Mouse (Mus musculus) neural tube, embryonic 11.5 days (tissue): ENCODE results near the gene Map3k12. TPM values are rescaled to one million over a fixed set of nuclear protein-coding genes. Genes with fewer than 3 reads are reported as not detected.

Experiments used
- ATAC-seq: fragments of 200-750 bp; cut with Nextera tagmentation; 2 replicates; pipeline ENCODE4 v1.8.0; 2017; ENCODE audit warnings: moderate number of reproducible peaks, mild to moderate bottlenecking, moderate TSS enrichment, moderate library complexity; ENCODE audit not compliant: insufficient read depth, low FRiP score, low TSS enrichment
- DNase-seq: peaks from one replicate; pipeline ENCODE4 v3.0.0-alpha.2; 2015; ENCODE audit warnings: low spot score
- H3K27ac ChIP-seq: fragments of 300-500 bp; sonication (generic); 2 replicates; pipeline ENCODE4 v1.5.1; 2014; ENCODE audit warnings: low read depth, mild to moderate bottlenecking, low read length
- H3K27me3 ChIP-seq: fragments of 300-500 bp; sonication (generic); 2 replicates; pipeline ENCODE4 v1.6.1; 2014; ENCODE audit warnings: mild to moderate bottlenecking, low read length, mixed read lengths; ENCODE audit not compliant: control insufficient read depth, insufficient read depth
- H3K36me3 ChIP-seq: fragments of 300-500 bp; sonication (generic); 2 replicates; pipeline ENCODE4 v1.6.1; 2014; ENCODE audit warnings: mild to moderate bottlenecking, low read length, moderate library complexity, mixed read lengths; ENCODE audit not compliant: control insufficient read depth, insufficient read depth
- H3K4me1 ChIP-seq: fragments of 300-500 bp; sonication (generic); 2 replicates; pipeline ENCODE4 v1.6.1; 2014; ENCODE audit warnings: low read length, mixed read lengths; ENCODE audit not compliant: control insufficient read depth, insufficient read depth
- H3K4me2 ChIP-seq: fragments of 300-500 bp; sonication (generic); 2 replicates; pipeline ENCODE4 v1.6.1; 2014; ENCODE audit warnings: low read depth, mild to moderate bottlenecking, moderate library complexity
- H3K4me3 ChIP-seq: fragments of 300-500 bp; sonication (generic); 2 replicates; pipeline ENCODE4 v1.5.1; 2014; ENCODE audit warnings: low read depth, low read length
- H3K9ac ChIP-seq: fragments of 300-500 bp; sonication (generic); 2 replicates; pipeline ENCODE4 v1.6.1; 2014; ENCODE audit warnings: mild to moderate bottlenecking, low read length
- H3K9me3 ChIP-seq: fragments of 300-500 bp; sonication (generic); 2 replicates; pipeline ENCODE4 v1.6.1; 2016; ENCODE audit warnings: low read length; ENCODE audit not compliant: control insufficient read depth
- WGBS: fragments of 180-500 bp; shearing (Covaris S2); extraction: QIAGEN DNeasy Blood & Tissue Kit; methylation state at CpG from one replicate; pipeline ENCODE4 v1.1.7; 2014; 5-methylcytosine and 5-hydroxymethylcytosine counted together
- polyA plus RNA-seq: library from polyadenylated mRNA; unstranded; fragments of >200 nt; fragmentation: Nextera tagmentation; extraction: Ambion mirVana; gene quantifications from 2 replicates; pipeline ENCODE4 v1.2.1, GENCODE M21; 2014

Map3k12 gene
- polyA plus RNA-seq, 1 experiment from 2014 or later: 24.8 TPM

DNA sequence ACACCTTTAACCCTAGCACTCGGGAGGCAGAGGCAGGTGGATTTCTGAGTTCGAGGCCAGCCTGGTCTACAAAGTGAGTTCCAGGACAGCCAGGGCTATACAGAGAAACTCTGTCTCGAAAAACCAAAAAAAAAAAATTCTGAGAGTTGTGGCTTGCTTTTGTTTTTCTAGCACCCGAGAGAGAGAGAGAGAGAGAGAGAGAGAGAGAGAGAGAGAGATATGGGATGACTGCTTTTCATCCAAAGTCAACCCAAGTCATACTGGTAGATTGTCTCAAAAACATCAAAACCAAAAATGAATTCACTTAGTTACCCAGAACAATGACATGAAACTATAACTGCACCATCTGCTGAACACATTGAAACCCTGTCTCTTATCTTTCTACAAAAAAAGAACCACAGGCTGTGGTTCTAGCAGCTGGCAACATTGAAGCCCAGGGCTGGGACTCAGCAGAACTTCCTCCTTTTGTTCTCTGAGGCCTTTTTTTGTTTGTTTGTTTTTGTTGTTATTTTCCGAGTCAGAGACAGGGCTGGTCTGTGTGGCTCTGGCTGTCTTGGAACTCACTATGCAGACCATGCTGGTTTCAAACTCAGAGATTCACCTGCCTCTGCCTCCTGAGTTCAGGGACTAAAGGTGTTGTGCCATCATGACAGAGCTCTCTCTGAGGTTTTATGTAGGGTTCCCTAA is 58.7 kb downstream of the Map3k12 start:
- Histone ChIP-seq H3K36me3 (no peaks in the 10 kb centered on the region), H3K4me2 (peak overlapping the region; percentile 41), H3K9ac (no peak overlapping the region), H3K4me3 (peak overlapping the region; percentile 30; the same call in 1 of the 2 replicates), H3K27ac (no peak overlapping the region), H3K4me1 (no peaks in the 10 kb centered on the region), H3K27me3 (no peaks in the 10 kb centered on the region), H3K9me3 (no peaks in the 10 kb centered on the region)
- no peak for ATAC-seq
- DNase-seq: no peak
- 68% methylated on average over 5 of the region's 5 CpGs for WGBS

DNA sequence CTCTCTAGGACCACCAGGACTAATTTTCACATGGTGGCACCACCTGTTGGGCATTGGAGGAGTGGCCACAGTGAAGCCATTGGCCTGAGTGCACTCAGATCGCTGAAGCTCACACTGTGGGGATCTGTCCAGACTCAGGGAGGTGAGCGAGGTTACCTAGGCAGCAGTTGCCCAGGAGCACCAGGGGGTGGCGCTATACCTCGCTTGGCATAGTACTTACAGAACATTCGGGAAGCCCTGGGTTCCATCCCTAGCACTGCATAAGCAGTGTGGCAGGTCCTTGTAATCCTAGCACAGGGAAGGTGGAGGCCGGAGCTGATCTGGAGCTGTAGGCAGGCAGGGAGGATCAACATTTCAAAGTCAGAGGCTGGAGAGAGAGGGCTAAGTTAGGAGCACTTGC is 60.9 kb downstream of the Map3k12 start:
- no peaks in the 10 kb centered on the region for H3K27me3 ChIP-seq
- DNase-seq: no peak
- H3K4me1 ChIP-seq: no peaks in the 10 kb centered on the region
- no peak for ATAC-seq
- WGBS: 45% methylated on average over 6 of the region's 6 CpGs
- H3K27ac ChIP-seq: no peak overlapping the region
- H3K4me2 ChIP-seq: no peak overlapping the region
- no peak overlapping the region for H3K4me3 ChIP-seq
- H3K9me3 ChIP-seq: no peaks in the 10 kb centered on the region
- H3K9ac ChIP-seq: no peak overlapping the region
- H3K36me3 ChIP-seq: no peaks in the 10 kb centered on the region

DNA sequence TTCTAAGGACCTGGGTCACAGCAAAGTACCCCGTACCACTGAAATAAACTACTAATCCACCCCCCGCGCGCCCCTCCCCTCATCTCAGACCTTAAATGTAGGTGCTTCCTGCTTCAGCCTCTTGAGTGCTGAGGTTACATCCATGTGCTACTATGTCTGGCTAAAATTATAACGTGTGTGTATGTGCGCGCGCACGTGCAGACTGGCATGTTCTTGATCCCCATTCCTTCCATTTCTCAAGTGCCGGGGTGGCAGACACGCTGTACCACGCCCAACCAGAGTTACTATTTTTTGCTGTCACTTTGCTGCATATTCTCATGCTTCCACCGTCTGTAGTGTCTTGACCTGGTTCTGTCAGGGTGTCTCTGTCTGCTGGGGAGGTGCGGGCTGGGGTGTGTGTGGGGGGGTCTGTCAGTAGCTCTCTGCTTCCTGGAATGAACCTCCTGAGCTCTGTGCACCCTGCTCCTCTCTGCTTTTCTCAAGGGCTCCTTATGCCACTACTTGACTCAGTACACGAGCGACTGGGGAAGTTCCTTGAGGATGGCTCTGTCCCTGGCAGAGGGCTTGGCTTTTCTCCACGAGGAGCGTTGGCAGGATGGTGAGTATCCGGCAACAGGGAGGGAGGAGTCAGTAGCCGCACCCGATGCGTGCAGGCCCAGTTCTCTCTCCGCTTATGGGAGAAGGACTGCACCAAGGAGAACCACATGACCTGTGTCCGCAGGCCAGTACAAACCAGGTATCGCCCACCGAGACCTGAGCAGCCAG is 65.0 kb downstream of the Map3k12 start:
- no peaks in the 10 kb centered on the region for H3K27me3 ChIP-seq
- H3K4me1 ChIP-seq: no peaks in the 10 kb centered on the region
- DNase-seq (no peak), ATAC-seq (no peak)
- no peak overlapping the region for H3K4me2 ChIP-seq
- H3K36me3 ChIP-seq: no peaks in the 10 kb centered on the region
- H3K4me3 ChIP-seq: no peak overlapping the region
- WGBS: 87% methylated on average over 26 of the region's 26 CpGs
- H3K9ac ChIP-seq: no peak overlapping the region
- H3K27ac ChIP-seq: no peak overlapping the region
- no peaks in the 10 kb centered on the region for H3K9me3 ChIP-seq

DNA sequence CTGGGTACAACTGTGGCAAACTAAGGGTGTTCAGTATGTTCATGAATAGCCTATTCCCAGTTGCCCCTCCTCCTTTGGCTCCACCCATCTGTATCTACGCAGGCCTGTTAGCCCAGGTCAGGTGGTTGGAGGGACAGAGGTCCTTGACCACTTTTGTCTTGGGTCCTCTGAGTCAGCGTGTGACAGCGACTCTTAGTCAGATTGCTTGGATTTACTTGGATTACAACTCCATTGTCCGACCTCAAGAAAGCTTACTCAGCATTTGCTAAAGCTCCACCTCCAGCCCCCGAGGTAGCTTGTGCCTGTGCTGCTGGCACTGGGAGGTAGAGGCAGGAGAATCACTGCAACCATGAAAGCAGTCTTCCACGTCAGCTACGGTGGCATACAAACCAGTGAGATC is 65.9 kb downstream of the Map3k12 start:
- H3K9ac ChIP-seq: no peak overlapping the region
- H3K9me3 ChIP-seq: no peaks in the 10 kb centered on the region
- H3K27ac ChIP-seq: no peak overlapping the region
- DNase-seq (no peak), ATAC-seq (no peak)
- no peaks in the 10 kb centered on the region for H3K4me1 ChIP-seq
- no peaks in the 10 kb centered on the region for H3K36me3 ChIP-seq
- no peaks in the 10 kb centered on the region for H3K27me3 ChIP-seq
- no peak overlapping the region for H3K4me2 ChIP-seq
- H3K4me3 ChIP-seq: no peak overlapping the region
- 45% methylated on average over 7 of the region's 7 CpGs for WGBS

DNA sequence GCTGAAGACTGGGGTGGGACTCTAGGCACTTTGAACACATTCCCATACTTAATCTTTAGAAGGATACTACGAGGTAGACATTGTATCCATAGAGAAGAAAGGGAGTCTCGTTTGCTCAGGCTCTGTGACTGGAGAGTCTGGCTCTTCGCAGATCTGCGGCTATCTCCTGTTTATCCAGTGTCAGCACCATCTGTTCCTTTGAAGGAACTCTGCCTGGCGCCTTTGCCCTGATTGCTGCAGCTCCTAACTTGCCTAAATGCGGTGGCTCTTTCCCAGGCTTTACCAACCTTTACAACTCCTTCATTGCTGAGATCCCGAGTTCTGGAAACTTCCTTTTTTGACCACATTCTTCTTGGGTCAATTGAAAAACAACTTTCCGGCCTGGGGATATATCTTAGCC is 67.5 kb downstream of the Map3k12 start:
- Histone ChIP-seq H3K36me3 (no peaks in the 10 kb centered on the region), H3K27ac (no peak overlapping the region), H3K9me3 (no peaks in the 10 kb centered on the region), H3K4me1 (no peaks in the 10 kb centered on the region), H3K27me3 (no peaks in the 10 kb centered on the region), H3K9ac (no peak overlapping the region), H3K4me2 (no peak overlapping the region), H3K4me3 (no peak overlapping the region)
- 55% methylated on average over 8 of the region's 8 CpGs for WGBS
- ATAC-seq (no peak), DNase-seq (no peak)

Other genes starting within 250 kb of the Map3k12 start
- gene Gm9918, start 246.5 kb downstream of the Map3k12 start, polyA plus RNA-seq: 0.20 and 0.39 TPM in 2 replicates
- 59.7 and 66.7 TPM in 2 replicates for gene Mfsd5, start 237.6 kb downstream of the Map3k12 start, polyA plus RNA-seq
- gene Espl1, start 220.8 kb downstream of the Map3k12 start, polyA plus RNA-seq: 36.2 and 37.9 TPM in 2 replicates
- gene Pfdn5, start 190.9 kb downstream of the Map3k12 start, polyA plus RNA-seq: 386 and 396 TPM in 2 replicates
- 92.9 and 102 TPM in 2 replicates for gene Myg1, start 185.4 kb downstream of the Map3k12 start, polyA plus RNA-seq
- gene Aaas, start 166.3 kb downstream of the Map3k12 start, polyA plus RNA-seq: 84.7 and 86.7 TPM in 2 replicates
- 0.70 and 0.96 TPM in 2 replicates for gene Sp7, start 149.9 kb downstream of the Map3k12 start, polyA plus RNA-seq
- gene Sp1, start 110.9 kb downstream of the Map3k12 start, polyA plus RNA-seq: 10.4 and 11.1 TPM in 2 replicates
- 0.53 TPM in 1 of 2 replicates, not detected in the other for gene Amhr2, start 71.7 kb downstream of the Map3k12 start, polyA plus RNA-seq
- gene Prr13, start 58.0 kb downstream of the Map3k12 start, polyA plus RNA-seq: 80.9 and 88.6 TPM in 2 replicates
- 220 and 232 TPM in 2 replicates for gene Pcbp2, start 46.5 kb downstream of the Map3k12 start, polyA plus RNA-seq
- gene Gm10337, start 13.3 kb downstream of the Map3k12 start, polyA plus RNA-seq: 4.1 and 10.3 TPM in 2 replicates
- 103 and 105 TPM in 2 replicates for gene Tarbp2, start 1.1 kb upstream of the Map3k12 start, polyA plus RNA-seq
- gene Npff, start 7.9 kb upstream of the Map3k12 start, polyA plus RNA-seq: 3.0 and 3.4 TPM in 2 replicates
- not detected in 2 replicates for gene Gm28047, start 108.0 kb upstream of the Map3k12 start, polyA plus RNA-seq
- gene Atf7, start 108.4 kb upstream of the Map3k12 start, polyA plus RNA-seq: 14.2 and 18.4 TPM in 2 replicates
- gene Atp5g2, start 155.3 kb upstream of the Map3k12 start, polyA plus RNA-seq: 64.9 and 66.5 TPM in 2 replicates
- 36.7 and 40.9 TPM in 2 replicates for gene Calcoco1, start 205.1 kb upstream of the Map3k12 start, polyA plus RNA-seq